Mouse (Mus musculus): Measurements from ENCODE around the gene Ubox5. TPM values are rescaled to one million over a fixed set of nuclear protein-coding genes. Genes with fewer than 3 reads are reported as not detected.

Ubox5 gene
- polyA plus RNA-seq, 1 experiment from 2014 or later, result 16.3 TPM

DNA sequence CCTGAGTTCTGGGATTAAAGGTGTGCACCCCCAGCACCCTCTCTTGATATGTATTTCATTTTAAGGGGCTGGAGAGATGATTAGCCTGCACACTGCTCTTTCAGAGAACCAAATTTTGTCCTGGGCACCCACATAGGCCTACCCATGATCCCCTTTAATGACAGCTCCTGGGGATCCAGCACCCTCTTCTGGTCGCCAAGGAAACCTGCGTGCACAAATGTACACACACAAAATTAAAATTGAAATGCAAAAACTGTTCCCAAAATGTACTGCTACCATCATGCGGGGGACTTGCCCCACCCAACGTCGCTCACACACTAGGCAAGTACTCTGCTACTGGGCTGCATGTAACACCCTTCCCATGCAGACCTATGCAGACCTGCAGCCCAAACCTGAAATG is 54.9 kb downstream of the Ubox5 start:
- Histone ChIP-seq H3K4me1 (peaks cover 7% of the 10 kb centered on the region; the same call in 1 of the 2 replicates), H3K36me3 (no peaks in the 10 kb centered on the region), H3K27ac (no peak overlapping the region), H3K4me2 (replicated peaks) (no peak overlapping the region), H3K9ac (no peak overlapping the region), H3K9me3 (no peaks in the 10 kb centered on the region), H3K27me3 (peaks cover 51% of the 10 kb centered on the region), H3K4me3 (no peak overlapping the region)
- no peak for ATAC-seq (ENCODE audit: insufficient number of reproducible peaks, insufficient read depth, low FRiP score, low TSS enrichment)
- WGBS, result 84% methylated on average over 5 of the region's 5 CpGs

- Histone ChIP-seq H3K9ac (no peak overlapping the region), H3K4me2 (replicated peaks) (no peak overlapping the region), H3K27me3 (peaks cover 2% of the 10 kb centered on the region), H3K4me3 (no peak overlapping the region), H3K9me3 (no peaks in the 10 kb centered on the region), H3K4me1 (peaks cover 8% of the 10 kb centered on the region), H3K36me3 (peaks cover 7% of the 10 kb centered on the region), H3K27ac (no peak overlapping the region)
- ATAC-seq (ENCODE audit: insufficient number of reproducible peaks, insufficient read depth, low FRiP score, low TSS enrichment), result no peak
Measured at GRCm38 (mm10) chr2:130569926-130570325, 59.9 kb downstream of the Ubox5 start.

GRCm38 (mm10) chr2:130568921-130569320 is 60.9 kb downstream of the Ubox5 start:
- Histone ChIP-seq H3K9me3 (no peaks in the 10 kb centered on the region), H3K36me3 (peaks cover 7% of the 10 kb centered on the region), H3K4me2 (replicated peaks) (no peak overlapping the region), H3K4me1 (peaks cover 16% of the 10 kb centered on the region), H3K27ac (no peak overlapping the region), H3K9ac (no peak overlapping the region), H3K27me3 (no peaks in the 10 kb centered on the region), H3K4me3 (no peak overlapping the region)
- no peak for ATAC-seq (ENCODE audit: insufficient number of reproducible peaks, insufficient read depth, low FRiP score, low TSS enrichment)
- 82% methylated on average over 4 of the region's 4 CpGs for WGBS

GRCm38 (mm10) chr2:130564983-130565382 is 64.9 kb downstream of the Ubox5 start:
- peaks cover 7% of the 10 kb centered on the region for H3K36me3 ChIP-seq
- H3K27ac ChIP-seq, result no peak overlapping the region
- H3K4me3 ChIP-seq, result peak overlapping the region; percentile 81; the same call in 1 of the 2 replicates
- H3K4me2 ChIP-seq (replicated peaks), result peak overlapping the region; percentile 93
- WGBS, result 84% methylated on average over 8 of the region's 8 CpGs
- peaks cover 23% of the 10 kb centered on the region for H3K4me1 ChIP-seq
- no peak for ATAC-seq (ENCODE audit: insufficient number of reproducible peaks, insufficient read depth, low FRiP score, low TSS enrichment)
- H3K9ac ChIP-seq, result peak overlapping the region; percentile 87
- H3K27me3 ChIP-seq, result no peaks in the 10 kb centered on the region
- no peaks in the 10 kb centered on the region for H3K9me3 ChIP-seq

GRCm38 (mm10) chr2:130564063-130564462 is 65.8 kb downstream of the Ubox5 start:
- Histone ChIP-seq H3K27ac (no peak overlapping the region), H3K4me2 (replicated peaks) (peak overlapping the region; percentile 93), H3K9ac (peak overlapping the region; percentile 87), H3K4me1 (peaks cover 23% of the 10 kb centered on the region), H3K4me3 (peak overlapping the region; percentile 81), H3K9me3 (no peaks in the 10 kb centered on the region), H3K27me3 (no peaks in the 10 kb centered on the region), H3K36me3 (peaks cover 7% of the 10 kb centered on the region)
- under 1% methylated on average over 23 of the region's 23 CpGs for WGBS
- peak; percentile 42; the same call in 1 of the 2 replicates for ATAC-seq (ENCODE audit: insufficient number of reproducible peaks, insufficient read depth, low FRiP score, low TSS enrichment)

DNA sequence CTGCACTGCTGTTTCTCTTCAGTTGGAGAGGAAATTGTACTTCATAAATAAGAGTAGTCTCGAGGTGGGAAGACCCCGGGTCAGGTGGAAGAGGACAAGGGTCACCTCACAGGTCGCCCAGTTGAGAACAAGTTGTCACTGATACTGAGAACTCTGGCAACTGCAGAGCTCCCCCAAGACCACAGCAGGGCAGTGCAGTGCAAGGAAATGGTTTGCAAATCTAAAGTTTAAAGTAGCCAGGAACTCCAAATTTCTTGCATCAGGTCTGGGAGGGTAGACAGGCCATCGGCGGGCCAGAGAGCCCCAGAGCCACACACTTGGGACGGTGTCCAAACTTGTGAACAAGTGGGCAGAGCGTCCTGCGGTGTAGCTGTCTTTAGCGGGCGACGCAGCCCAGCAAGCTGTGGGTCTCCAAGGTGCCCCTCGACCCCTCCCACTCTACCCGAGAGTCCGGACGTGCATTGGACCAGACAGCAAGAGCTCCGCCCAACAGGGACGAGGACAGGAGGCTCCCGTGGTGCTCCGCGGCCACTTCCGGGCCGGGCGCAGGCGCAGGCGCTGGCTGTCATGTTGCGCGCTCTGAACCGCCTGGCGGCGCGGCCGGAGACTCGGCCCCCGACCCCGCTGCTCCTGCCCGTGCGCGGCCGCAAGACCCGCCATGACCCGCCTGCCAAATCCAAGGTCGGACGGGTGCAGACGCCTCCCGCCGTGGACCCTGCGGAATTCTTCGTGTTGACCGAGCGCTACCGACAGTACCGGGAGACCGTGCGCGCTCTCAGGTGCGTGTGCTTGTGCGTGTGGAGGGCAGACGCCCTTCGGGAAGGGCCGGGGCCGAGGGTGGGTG is 66.4 kb downstream of the Ubox5 start, which contains the start of gene Mrps26:
Gene Mrps26 (plus strand): TSS at position 531 of the 844 bp plus-strand sequence.
- Histone ChIP-seq H3K9me3 (no peaks in the 10 kb centered on the region), H3K9ac (peak within 1 kb of the TSS; percentile 87), H3K27me3 (no peaks in the 10 kb centered on the region), H3K27ac (peak within 1 kb of the TSS; percentile 3), H3K4me3 (peak within 1 kb of the TSS; percentile 81), H3K4me1 (peaks cover 23% of the 10 kb centered on the region), H3K4me2 (replicated peaks) (peak within 1 kb of the TSS; percentile 93), H3K36me3 (peaks cover 7% of the 10 kb centered on the region)
- under 1% methylated on average over 61 of the region's 61 CpGs for WGBS
- ATAC-seq (ENCODE audit: insufficient number of reproducible peaks, insufficient read depth, low FRiP score, low TSS enrichment), result peak; percentile 98

DNA sequence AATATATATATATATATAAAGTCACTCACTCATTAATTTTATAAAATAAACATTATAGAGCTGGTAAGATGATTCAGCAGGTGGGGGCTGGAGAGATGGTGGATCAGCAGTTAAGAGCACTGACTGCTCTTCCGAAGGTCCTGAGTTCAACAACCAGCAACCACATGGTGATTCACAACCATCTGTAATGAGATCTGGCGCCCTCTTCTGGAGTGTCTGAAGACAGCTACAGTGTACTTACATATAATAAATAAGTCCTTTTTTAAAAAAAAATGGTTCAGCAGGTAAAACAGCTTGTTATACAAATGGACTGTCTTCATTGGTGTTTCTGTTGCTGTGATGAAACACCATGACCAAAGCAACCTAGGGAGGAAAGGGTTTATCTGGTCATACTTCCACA is 71.8 kb downstream of the Ubox5 start:
- H3K4me2 ChIP-seq (replicated peaks), result no peak overlapping the region
- H3K27ac ChIP-seq, result no peak overlapping the region
- H3K4me1 ChIP-seq, result peaks cover 4% of the 10 kb centered on the region
- no peak for ATAC-seq (ENCODE audit: insufficient number of reproducible peaks, insufficient read depth, low FRiP score, low TSS enrichment)
- H3K27me3 ChIP-seq, result no peaks in the 10 kb centered on the region
- H3K9ac ChIP-seq, result no peak overlapping the region
- H3K36me3 ChIP-seq, result peaks cover 38% of the 10 kb centered on the region
- 63% methylated on average over 2 of the region's 2 CpGs for WGBS
- no peak overlapping the region for H3K4me3 ChIP-seq
- no peaks in the 10 kb centered on the region for H3K9me3 ChIP-seq

GRCm38 (mm10) chr2:130557462-130557861 is 72.4 kb downstream of the Ubox5 start:
- Histone ChIP-seq H3K9ac (no peak overlapping the region), H3K4me3 (no peak overlapping the region), H3K36me3 (peaks cover 40% of the 10 kb centered on the region), H3K4me2 (replicated peaks) (no peak overlapping the region), H3K27ac (no peak overlapping the region), H3K9me3 (no peaks in the 10 kb centered on the region), H3K27me3 (no peaks in the 10 kb centered on the region), H3K4me1 (no peaks in the 10 kb centered on the region)
- ATAC-seq (ENCODE audit: insufficient number of reproducible peaks, insufficient read depth, low FRiP score, low TSS enrichment), result no peak
- 96% methylated on average over 2 of the region's 2 CpGs for WGBS

DNA sequence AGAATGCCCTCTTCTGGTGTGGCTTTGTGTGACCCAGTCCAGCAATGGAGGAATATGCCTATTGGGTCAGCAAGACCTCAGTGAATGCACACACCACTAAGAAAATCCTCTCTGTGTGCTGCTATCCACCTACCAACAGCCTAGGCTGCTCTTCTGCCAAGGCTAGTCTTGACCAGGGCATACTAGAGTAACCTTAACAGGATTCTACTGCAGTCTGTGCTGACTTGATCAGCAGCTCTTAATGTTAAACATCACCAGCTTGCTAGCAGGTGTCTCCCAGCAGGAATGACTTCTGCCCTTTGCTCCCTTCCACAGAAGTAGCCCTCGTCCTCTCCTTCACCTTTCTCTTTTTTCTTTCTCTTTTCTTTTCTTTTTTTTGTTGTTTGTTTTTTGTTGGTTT is 73.5 kb downstream of the Ubox5 start:
- ATAC-seq (ENCODE audit: insufficient number of reproducible peaks, insufficient read depth, low FRiP score, low TSS enrichment), result no peak
- Histone ChIP-seq H3K4me3 (no peak overlapping the region), H3K4me1 (no peaks in the 10 kb centered on the region), H3K9me3 (no peaks in the 10 kb centered on the region), H3K27me3 (no peaks in the 10 kb centered on the region), H3K27ac (no peak overlapping the region), H3K4me2 (replicated peaks) (no peak overlapping the region), H3K9ac (no peak overlapping the region), H3K36me3 (peaks cover 52% of the 10 kb centered on the region)
- 86% methylated on average over 1 of the region's 1 CpGs for WGBS

GRCm38 (mm10) chr2:130554841-130555240 is 75.0 kb downstream of the Ubox5 start:
- Histone ChIP-seq H3K4me3 (no peak overlapping the region), H3K9me3 (no peaks in the 10 kb centered on the region), H3K9ac (no peak overlapping the region), H3K4me1 (no peaks in the 10 kb centered on the region), H3K4me2 (replicated peaks) (no peak overlapping the region), H3K36me3 (peaks cover 66% of the 10 kb centered on the region), H3K27me3 (no peaks in the 10 kb centered on the region), H3K27ac (no peak overlapping the region)
- WGBS, result 88% methylated on average over 7 of the region's 7 CpGs
- ATAC-seq (ENCODE audit: insufficient number of reproducible peaks, insufficient read depth, low FRiP score, low TSS enrichment), result no peak

DNA sequence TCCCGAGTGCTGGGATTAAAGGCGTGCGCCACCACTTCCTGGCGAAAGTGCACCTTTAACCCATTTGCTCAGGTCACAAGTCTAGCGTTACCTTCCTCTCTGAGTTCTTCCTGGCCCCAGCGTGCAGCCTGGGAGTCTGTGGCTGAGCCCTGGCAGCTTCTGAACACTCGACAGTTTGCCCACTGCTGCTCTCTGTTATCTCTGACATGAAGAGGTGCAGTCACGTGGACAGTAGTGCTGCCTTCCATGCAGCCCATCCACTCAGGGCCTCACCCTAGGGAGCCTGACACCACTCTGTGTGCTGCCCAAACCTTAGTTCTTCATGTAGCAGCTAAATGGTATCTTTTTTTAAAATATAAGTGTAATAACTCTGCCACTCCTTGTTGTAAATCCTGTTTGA is 82.9 kb downstream of the Ubox5 start:
- H3K4me1 ChIP-seq, result no peaks in the 10 kb centered on the region
- H3K9ac ChIP-seq, result no peak overlapping the region
- H3K9me3 ChIP-seq, result no peaks in the 10 kb centered on the region
- 86% methylated on average over 8 of the region's 8 CpGs for WGBS
- no peak overlapping the region for H3K4me3 ChIP-seq
- no peak overlapping the region for H3K27ac ChIP-seq
- H3K27me3 ChIP-seq, result no peaks in the 10 kb centered on the region
- peaks cover 94% of the 10 kb centered on the region for H3K36me3 ChIP-seq
- H3K4me2 ChIP-seq (replicated peaks), result no peak overlapping the region
- no peak for ATAC-seq (ENCODE audit: insufficient number of reproducible peaks, insufficient read depth, low FRiP score, low TSS enrichment)

- H3K27ac ChIP-seq, result no peak overlapping the region
- no peaks in the 10 kb centered on the region for H3K9me3 ChIP-seq
- H3K4me1 ChIP-seq, result no peaks in the 10 kb centered on the region
- no peaks in the 10 kb centered on the region for H3K27me3 ChIP-seq
- ATAC-seq (ENCODE audit: insufficient number of reproducible peaks, insufficient read depth, low FRiP score, low TSS enrichment), result no peak
- no peak overlapping the region for H3K4me2 ChIP-seq (replicated peaks)
- 91% methylated on average over 9 of the region's 9 CpGs for WGBS
- peaks cover 81% of the 10 kb centered on the region for H3K36me3 ChIP-seq
- no peak overlapping the region for H3K9ac ChIP-seq
- H3K4me3 ChIP-seq, result no peak overlapping the region
Measured at GRCm38 (mm10) chr2:130540266-130540665, 89.6 kb downstream of the Ubox5 start.
